Mouse (Mus musculus) kidney, adult 8-10 months (tissue): ENCODE data around the gene Gm21258.
"Not testable (repeated sequence)": the region's sequence is repeated elsewhere in the genome, so short reads cannot be mapped to it uniquely, and the experiment has no call there.

ENCODE experiments used
- DNase-seq, 2 experiments: peaks; one replicate each; pipeline ENCODE4 v3.0.0; 2022

Gm21258 gene

DNA sequence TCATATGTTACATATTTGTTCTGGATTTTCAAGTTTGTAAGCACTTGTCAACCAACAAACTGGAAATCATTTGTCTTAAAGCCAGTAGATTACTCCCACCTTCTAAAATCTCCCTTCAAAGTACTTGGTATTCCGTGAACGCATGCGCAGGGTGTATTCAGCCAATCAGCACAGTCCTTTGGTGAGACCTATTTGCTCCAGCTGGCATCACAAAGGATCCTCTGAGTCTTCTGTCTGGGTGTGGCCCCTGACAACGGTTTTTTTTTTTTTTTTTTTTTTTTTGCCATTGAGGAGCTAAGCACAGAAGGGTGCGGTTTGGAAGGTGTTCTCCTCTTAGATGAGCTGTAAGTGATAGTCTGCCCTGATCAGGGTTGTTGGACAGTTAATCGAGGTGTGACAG, at the start of gene Gm21258:
Gene Gm21258, plus strand, starts transcription at position 301 of the 400 bp plus-strand sequence.
- DNase-seq, result not testable (repeated sequence)
